Mouse (Mus musculus) adrenal gland (tissue): Measurements from ENCODE around the gene Skiv2l.

Experiments
- intact Hi-C: fragments of 180-260 bp; cut with DNase I; formaldehyde crosslinking; loops from one replicate; pipeline ENCODE4 v1.15.1; 2025

Gene Skiv2l

DNA sequence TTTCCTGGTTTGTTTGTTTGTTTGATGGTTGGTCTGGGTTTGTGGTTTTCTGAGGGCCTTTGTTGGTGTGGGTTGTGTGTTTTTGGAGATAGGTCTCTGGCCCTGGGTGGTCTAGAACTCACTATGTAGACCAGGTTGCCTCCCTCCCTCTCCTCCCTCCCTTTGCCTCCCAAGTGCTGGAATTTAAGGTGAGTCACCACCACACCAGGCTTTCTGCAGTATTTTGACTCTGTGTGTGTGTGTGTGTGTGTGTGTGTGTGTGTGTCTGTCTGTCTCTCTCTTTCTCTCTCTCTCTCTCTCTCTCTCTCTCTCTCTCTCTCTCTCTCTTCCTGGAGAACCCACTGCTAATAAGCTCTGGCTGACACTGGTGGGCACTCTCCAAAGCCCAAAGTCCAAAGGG lies 31.2 kb upstream of the Skiv2l start:
- intact Hi-C loops: no loop called here

DNA sequence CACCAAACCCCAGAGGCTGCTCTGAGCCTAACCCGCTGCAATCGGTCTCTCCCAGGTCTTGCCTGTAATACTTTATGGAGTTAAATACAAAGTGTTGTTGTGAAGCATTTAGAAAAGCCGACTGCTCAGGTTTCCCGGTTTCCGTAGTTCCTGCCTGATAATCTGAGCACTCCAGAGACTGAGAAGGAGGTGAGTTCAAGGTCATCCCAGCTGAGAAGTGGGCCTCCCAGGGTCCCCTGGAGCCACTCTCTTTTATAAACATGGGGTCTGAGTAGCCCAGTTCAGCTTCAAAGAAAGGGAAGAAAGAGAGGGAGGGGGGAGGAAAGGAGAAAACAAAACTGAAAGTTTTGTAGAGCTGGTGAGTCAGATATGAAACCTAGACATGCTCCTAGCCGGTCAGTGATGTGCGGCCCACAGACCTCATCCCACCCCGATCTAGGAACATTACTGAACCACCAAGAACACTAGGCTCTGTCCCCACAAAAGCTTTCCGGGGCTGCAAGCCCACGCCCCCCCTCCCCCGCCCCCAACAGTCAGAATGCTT lies 29.4 kb upstream of the Skiv2l start, which contains the start of gene Zbtb12:
Zbtb12 (plus strand) TSS at position 148 of the 544 bp plus-strand sequence.
- intact Hi-C loops: no loop called here

DNA sequence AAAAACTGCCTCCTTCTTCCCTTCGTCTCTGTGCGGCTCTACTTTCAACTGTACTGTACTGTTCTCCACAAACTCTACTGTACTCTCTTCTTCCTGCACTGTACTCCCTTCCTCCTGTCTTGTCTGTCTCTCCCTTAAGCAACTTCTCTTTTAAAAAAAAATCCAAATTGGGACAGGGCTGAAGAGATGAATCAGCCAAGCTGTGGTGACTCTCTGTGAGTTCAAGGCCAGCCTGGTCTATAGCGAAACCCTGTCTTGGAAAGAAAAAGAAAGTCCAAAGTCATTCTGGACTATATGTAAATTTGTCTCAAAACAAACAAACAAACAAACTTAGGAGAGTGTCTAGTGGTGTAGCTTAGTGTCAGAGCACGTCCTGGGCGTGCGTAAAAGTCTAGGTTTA lies 24.3 kb upstream of the Skiv2l start:
- intact Hi-C loops: no loop called here

DNA sequence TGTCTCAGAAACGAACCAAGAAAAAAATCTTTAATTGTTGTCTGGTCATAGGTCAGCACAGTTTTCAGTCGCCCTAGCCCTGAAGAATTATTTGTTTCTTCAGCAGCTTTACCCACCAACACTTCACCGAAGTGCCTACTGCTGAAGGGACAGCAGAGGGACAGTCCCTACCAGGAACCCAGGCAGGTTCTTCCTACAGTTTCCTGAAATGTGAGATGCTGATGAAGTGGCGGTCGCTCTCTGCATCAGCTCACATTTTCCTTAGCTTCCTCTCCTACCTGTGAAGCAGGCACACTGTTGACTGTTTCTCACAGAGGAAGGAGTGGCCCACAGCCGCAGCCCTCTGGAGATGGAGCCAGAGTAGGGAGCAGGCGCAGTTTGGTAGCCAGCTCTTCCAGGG lies 16.0 kb upstream of the Skiv2l start:
- intact Hi-C loops: no loop called here

DNA sequence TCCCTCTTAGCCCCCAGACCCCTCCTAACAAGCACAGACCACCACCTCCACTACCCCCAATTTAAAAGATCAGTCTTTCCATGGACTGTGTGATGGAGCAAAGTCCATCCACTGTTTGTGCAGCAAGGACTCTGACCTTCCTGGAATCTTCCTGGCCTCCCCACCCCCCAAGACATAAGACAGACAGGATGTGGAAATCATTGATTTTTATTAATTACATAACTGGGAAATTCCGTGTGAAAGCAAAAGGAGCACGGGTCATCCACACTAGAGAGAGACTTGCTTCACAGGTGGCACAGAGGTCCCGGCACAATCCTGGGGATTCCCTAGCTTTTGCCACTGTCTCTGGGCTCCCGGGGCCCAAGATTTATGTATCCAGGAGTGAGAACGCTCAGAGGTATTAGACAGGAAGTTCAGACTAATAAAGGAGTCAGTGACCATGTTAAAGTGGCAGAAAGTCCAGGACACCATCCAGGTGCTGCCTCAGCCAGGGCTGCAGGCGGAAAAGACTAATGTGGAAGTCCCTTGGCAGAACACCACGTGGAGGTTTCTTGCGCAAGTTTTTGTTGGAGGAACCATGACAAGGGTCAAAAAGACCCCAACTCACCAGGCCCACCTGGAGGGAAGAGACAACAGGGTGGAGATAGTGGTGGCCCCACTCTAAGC lies 12.5 kb upstream of the Skiv2l start, which contains the start of gene Cfb:
Cfb (minus strand) TSS at position 103 of the 666 bp plus-strand sequence.
- intact Hi-C loops: no loop called here

DNA sequence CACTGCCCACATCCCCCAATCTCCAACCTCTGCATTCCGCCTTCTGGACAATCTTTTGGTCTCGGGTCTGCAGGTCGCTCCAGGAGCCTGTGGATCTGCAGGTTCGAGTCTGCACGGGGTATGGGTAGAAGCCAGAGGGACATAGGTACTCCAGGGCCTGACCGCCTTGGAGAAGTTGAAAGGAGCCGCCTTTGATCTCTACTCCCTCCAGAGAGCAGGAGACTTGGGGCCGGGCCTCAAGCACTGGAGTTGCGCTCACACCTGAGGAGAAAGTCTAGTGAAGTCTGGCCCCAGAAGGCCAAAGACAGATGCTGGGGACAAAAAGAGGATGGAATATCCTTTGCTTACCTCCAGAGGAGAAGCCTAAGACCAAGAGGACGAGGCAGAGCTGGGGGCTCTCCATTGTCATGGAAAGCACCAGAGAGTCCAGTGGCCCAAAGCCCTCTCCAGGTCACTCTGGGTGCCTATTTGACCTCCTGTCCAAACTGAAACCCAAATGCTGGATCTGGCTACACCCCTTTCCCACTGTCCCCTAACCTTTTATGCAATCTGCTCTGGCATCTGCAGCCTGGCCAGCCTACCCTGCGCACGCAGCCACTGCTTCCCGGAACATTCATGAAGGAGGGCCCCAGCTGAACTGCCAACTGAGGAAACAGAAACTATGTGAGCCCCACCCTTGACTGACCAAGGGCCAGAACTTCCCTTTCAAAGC lies 11.8 kb upstream of the Skiv2l start:
- intact Hi-C loops: no loop called here

DNA sequence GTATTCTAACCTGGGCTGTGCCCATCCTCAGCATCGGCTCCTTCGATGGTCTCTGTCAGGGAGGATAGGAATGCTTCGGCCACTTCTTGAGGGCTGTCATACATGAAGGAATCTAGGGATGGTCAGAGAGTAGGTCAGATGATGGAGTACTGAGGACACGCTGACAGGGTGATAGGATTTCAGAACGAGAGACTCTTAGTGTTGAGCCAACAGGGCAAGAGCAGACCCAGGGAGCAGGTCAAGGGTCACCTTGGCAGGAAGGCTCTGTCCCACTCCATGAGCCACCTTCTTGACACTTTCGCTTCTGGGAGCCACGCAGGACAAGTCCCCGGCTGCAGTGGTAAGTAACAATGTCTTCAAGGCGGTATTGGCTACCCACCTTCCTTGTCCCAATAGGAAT lies 10.5 kb upstream of the Skiv2l start:
- intact Hi-C loops: no loop called here

DNA sequence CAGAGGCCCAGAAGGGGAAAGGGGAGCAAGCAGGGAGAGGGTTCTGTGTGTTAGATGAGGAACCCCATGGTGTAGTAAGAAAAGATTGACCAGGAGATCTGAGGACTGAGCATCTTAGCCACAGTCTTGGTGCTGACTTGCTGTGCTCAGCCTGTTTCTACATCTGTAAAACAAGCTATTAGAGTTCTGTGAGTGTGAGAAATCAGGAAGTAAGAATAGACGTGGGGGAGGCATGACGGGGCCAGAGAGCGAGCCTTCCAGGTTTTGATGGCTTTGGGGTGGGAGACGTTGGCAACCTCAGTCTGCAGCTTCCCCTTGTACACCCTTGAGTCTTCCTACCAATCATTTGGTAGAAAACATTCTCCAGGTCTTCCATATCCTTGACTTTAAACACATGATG lies 8.7 kb upstream of the Skiv2l start:
- intact Hi-C loops: loop anchor here (5.0 kb wide), 2 partner anchors 39 to 54 kb away; partner anchors contain the start of genes C2, Ehmt2 and Slc44a4

DNA sequence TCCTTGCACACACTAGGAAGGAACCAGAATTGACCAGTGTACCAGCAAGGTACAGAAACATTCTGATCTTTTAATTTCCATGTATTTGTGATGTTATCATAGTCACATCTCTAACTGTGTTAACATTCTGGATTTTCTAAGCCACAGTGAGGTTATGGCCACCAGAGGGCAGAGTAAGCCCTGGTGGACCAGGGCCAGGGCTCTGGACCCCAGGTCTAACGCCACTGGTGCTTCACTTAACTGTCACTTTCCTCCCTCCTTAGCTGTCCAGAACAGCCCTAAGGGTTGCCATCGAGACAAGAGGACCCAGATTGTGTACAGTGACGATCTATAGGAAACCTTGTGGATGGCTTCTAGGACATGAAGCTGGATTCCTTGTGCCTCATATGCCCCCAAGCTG lies 5.8 kb upstream of the Skiv2l start:
- intact Hi-C loops: loop anchor here (5.0 kb wide), 2 partner anchors 41 to 56 kb away; partner anchors contain the start of genes C2, Ehmt2 and Slc44a4

DNA sequence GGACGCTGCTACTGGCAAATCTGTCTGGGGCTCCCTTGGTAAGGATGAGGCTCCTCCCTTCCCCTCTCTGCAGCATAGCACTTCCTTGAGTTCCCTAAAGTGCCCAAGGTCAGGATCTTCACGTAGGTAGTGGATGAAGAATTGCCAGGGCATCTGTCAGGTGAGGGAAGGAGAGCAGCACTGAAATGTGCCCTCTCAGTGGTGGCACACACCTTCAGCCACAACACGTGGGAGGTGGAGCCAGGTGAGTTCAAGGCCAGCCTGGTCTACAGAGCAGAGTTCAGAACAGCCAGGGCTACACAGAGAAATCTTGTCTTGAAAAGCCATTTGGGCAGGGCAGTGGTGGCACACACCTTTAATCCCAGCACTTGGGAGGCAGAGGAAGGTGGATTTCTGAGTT lies 4.8 kb upstream of the Skiv2l start:
- intact Hi-C loops: loop anchor here (5.0 kb wide), 2 partner anchors 43 to 58 kb away; partner anchors contain the start of genes C2, Ehmt2 and Slc44a4

DNA sequence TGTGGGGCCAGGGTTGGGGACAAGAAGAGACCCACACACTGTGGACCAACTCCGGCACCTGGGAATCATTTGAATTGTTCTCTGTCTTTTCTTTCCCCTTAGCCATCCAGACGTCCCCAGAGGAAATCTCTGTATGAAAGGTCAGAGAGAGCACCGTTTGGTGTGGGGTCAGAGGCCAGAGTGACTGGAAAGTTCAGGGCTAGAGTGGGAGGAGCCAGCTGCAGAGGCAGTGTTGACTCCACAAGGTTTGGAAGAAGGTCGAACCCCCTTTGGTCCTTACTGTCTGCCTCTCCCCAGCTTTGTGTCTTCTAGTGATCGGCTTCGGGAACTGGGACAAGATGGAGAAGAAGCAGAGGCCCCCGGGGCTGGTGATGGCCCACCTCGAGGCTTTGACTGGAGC lies 3.5 kb upstream of the Skiv2l start:
- intact Hi-C loops: no loop called here

DNA sequence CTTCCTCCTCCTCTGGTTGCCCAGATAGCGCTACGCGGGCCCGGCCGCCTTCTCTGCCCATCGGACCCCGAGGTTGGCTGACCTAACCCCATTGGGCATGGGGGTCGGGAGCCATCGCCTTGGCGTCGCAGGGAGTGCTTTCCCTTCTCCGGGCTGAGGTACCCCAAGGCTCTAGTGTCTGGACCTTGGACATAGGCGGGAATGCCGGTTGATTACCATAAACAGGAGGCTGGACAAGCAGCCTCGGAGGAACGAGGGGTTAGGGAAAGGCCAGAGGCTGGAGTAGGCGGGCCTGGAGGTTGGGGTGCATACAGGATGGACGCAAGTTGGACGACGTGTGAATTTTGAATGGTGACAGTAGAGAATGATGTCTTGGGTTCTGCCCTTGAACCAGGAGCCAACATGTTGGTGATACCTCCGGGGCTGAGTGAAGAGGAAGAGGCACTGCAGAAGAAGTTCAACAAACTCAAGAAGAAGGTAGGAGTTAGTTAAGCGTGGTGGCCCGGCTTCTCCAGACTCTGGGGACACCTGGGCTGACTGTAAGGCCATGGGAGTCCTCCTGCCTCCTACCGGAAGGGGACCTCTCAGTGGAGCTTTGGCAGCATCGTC lies 611 bp upstream of the Skiv2l start:
- intact Hi-C loops: no loop called here

DNA sequence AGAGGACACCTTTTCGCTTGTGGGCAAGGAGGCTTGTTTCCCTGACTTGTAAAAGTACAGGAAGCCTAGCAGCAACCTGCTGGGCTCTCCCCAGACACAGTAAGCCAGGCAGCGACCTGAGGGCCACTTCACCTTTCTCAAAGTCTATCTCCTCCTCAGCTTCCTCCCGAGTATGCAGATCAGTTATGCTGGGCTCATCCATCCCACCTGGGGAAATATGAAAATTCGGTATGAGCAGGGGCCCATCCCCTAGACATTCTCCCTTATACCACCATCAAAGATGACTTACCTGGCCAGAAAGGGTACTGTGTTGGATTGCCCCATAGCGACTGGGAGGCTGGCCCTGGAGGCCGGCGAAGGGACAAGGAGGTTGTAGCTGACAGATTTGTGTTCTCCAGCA lies 2.4 kb downstream of the Skiv2l start:
- intact Hi-C loops: no loop called here

DNA sequence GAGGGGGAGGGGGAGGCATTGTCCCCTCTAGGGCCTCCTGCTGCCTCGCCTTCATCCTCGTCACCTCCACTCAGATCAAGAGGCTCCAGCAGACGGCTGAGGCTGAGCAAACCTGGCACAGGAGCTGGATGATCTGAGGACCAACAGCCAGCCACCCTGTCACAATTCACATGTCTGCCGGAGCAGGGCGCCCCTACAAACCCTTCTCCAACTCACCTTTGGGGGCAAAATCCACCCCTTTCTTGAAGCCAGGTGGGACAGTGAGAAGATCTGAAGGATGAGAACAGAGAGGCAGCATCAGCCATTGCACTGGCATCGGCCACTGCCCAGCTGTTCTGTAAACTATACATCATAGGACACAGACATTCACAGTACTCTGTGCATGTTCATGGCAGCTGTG lies 2.8 kb downstream of the Skiv2l start:
- intact Hi-C loops: no loop called here

DNA sequence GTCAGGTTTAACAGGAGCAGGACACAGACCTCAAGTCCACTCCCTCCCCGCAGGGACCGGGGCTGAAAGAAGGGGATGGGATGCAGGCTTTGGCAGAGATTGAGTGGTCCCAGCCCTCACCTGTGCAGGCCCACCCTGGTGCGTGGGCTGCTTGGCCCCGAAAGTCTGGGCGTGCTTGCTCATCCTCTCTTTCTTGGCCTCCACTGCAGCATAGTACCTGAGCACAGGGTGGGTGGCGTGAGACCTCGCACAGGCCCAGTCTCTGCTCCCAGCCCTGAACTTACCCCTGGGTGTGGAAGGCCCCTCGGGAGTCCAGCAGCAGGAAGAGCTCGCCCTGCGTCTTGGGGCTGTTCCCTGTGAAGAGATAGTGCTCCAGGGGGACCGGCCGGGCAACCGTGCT lies 5.1 kb downstream of the Skiv2l start:
- intact Hi-C loops: no loop called here

DNA sequence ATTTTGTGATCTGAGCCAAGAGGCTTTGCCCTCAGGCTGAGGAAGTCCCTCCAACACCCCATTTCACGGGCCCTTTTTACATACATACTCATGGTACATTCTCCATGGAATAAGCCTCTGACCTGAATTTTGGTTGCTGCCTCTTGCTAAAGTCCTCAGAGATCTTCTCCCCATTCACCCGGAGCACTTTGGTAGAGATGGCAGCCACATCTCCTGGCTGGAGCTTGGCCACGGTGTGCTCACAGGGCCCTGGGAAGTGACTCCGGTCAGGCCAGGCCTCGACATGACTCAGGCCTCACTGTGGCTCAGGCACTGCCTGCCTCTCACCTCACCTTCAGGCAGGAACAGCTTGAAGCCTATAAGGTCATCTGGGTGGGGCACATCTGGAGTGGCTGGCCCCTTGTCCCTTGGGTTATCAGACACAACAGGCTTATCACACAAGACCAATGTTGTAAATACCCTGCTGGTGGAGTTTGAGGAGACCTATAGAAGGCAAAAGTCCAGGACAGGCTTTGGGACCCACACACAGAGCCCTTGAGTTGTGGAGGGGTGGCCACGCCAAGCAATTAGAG lies 9.2 kb downstream of the Skiv2l start:
- intact Hi-C loops: no loop called here

DNA sequence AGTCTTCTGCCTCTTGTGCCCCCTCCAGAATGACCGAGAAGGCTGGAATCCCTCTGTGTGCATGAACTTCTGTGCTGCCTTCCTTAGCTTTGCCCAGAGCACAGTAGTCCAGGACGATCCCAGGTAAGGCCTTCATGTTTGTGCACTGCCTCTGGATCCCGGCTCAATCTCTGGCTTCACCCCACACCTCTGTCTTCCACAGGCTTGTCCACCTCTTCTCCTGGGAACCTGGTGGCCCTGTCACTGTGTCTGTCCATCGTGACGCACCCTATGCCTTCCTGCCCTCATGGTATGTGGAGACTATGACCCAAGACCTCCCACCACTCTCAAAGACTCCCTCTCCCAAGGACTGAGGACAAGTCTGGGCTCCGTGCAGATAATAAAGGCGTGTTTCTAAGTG lies 11.2 kb downstream of the Skiv2l start:
- intact Hi-C loops: loop anchor here (5.0 kb wide), 1 partner anchor 144 kb away; the partner anchor contains the start of gene Lsm2

DNA sequence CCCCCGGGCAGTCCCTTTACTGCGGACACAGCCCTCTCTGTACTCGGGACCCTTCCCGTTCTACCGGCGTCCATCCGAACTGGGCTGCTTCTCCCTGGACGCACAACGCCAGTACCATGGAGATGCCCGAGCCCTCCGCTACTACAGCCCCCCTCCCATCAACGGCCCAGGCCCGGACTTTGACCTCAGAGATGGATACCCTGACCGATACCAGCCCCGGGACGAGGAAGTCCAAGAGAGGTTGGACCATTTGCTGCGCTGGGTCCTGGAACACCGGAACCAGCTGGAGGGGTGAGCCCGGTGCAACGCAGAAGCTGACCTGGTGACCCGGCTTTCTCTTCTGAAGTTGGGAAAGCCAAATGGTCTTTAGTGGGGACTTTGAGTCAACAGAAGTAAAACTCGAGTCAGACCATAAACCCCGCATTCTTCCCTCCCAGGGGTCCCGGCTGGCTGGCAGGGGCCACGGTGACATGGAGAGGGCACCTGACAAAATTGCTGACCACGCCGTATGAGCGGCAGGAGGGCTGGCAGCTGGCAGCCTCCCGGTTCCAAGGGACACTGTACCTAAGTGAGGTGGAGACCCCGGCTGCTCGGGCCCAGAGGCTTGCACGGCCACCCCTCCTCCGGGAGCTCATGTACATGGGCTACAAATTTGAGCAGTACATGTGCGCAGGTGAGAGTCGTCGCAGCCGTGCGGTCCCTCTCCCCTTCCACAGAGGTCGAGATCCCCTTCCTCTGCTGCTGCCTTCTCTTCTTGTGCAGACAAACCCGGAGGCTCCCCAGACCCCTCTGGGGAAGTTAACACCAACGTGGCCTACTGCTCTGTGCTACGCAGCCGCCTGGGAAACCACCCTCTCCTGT lies 12.3 kb downstream of the Skiv2l start:
- intact Hi-C loops: loop anchor here (5.0 kb wide), 1 partner anchor 145 kb away; the partner anchor contains the start of gene Lsm2

DNA sequence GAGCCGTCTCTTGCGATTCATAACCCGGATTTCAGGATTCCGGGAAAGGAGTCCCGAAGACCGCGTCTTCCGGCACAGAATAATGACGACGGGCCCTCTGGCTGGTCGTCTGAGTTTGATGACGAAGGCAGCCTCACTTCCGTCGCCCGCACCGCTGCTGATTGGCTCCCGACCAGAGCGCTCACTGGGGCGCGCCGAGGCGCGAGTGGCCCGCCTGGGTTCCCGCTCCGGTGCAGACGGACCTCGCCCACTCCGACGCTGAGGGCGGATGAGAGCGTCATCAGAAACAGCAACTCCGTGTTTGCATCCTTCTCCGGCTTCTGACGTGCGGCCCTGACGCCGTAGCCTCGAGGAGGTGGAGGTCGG lies 13.2 kb downstream of the Skiv2l start, which contains the start of the genes Stk19 and Dxo:
Stk19 (minus strand) TSS at position 90 of the 366 bp plus-strand sequence.
Dxo (plus strand) TSS at position 164 of the 366 bp plus-strand sequence.
- intact Hi-C loops: loop anchor here (5.0 kb wide), 1 partner anchor 145 kb away; the partner anchor contains the start of gene Lsm2
